Mouse (Mus musculus): ENCODE measurements around the gene Gm20388. TPM values are rescaled to one million over a fixed set of nuclear protein-coding genes. Genes with fewer than 3 reads are reported as not detected.

Gm20388 gene
- total and polyA plus RNA-seq, 2 experiments from 2014 or later, result 17.3 TPM; not detected in 1

- TF ChIP-seq EP300 (IDR thresholded peaks at IDR 0.05; ENCODE audit: low read depth) (no peak), CTCF (IDR thresholded peaks at IDR 0.05; ENCODE audit: low read depth) (no peak)
- no peak overlapping the region for H3K9ac ChIP-seq (replicated peaks; ENCODE audit: low read depth, low read length)
- H3K27me3 ChIP-seq (ENCODE audit: control insufficient read depth, insufficient read depth, low read length), result no peaks in the 10 kb centered on the region
- no peak overlapping the region for H3K27ac ChIP-seq (ENCODE audit: low read depth)
- peaks cover 43% of the 10 kb centered on the region for H3K4me1 ChIP-seq (ENCODE audit: control insufficient read depth, insufficient read depth)
- no peak overlapping the region for H3K4me2 ChIP-seq (ENCODE audit: low read depth, low read length)
- ATAC-seq (ENCODE audit: insufficient read depth, low read depth), result no peak
- 50% methylated on average over 5 of the region's 5 CpGs for WGBS
- no peaks in the 10 kb centered on the region for H3K9me3 ChIP-seq (replicated peaks; ENCODE audit: control insufficient read depth, low read length)
- H3K36me3 ChIP-seq (replicated peaks; ENCODE audit: control insufficient read depth, insufficient read depth, low read length), result no peaks in the 10 kb centered on the region
- no peak overlapping the region for H3K4me3 ChIP-seq (ENCODE audit: low read depth, low read length)
- no peak for DNase-seq (ENCODE audit: low spot score)
Measured at GRCm38 (mm10) chr8:120420226-120420625, 509.6 kb downstream of the Gm20388 start.

- ATAC-seq (ENCODE audit: insufficient read depth, low read depth), result no peak
- no peak overlapping the region for H3K4me3 ChIP-seq (ENCODE audit: low read depth, low read length)
- no peak for TF ChIP-seq CTCF (IDR thresholded peaks at IDR 0.05; ENCODE audit: low read depth)
- peaks cover 50% of the 10 kb centered on the region for H3K4me1 ChIP-seq (ENCODE audit: control insufficient read depth, insufficient read depth)
- 11% methylated on average over 9 of the region's 9 CpGs for WGBS
- DNase-seq (ENCODE audit: low spot score), result no peak
- no peak overlapping the region for H3K27ac ChIP-seq (ENCODE audit: low read depth)
- no peaks in the 10 kb centered on the region for H3K9me3 ChIP-seq (replicated peaks; ENCODE audit: control insufficient read depth, low read length)
- H3K36me3 ChIP-seq (replicated peaks; ENCODE audit: control insufficient read depth, insufficient read depth, low read length), result no peaks in the 10 kb centered on the region
- H3K27me3 ChIP-seq (ENCODE audit: control insufficient read depth, insufficient read depth, low read length), result no peaks in the 10 kb centered on the region
- H3K4me2 ChIP-seq (ENCODE audit: low read depth, low read length), result no peak overlapping the region
- no peak overlapping the region for H3K9ac ChIP-seq (replicated peaks; ENCODE audit: low read depth, low read length)
Measured at GRCm38 (mm10) chr8:120421638-120422037, 511.0 kb downstream of the Gm20388 start.

GRCm38 (mm10) chr8:120422236-120422635 lies 511.6 kb downstream of the Gm20388 start:
- ATAC-seq (ENCODE audit: insufficient read depth, low read depth) (no peak), DNase-seq (ENCODE audit: low spot score) (no peak)
- H3K9ac ChIP-seq (replicated peaks; ENCODE audit: low read depth, low read length), result no peak overlapping the region
- no peak overlapping the region for H3K27ac ChIP-seq (ENCODE audit: low read depth)
- no peaks in the 10 kb centered on the region for H3K9me3 ChIP-seq (replicated peaks; ENCODE audit: control insufficient read depth, low read length)
- H3K4me3 ChIP-seq (ENCODE audit: low read depth, low read length), result no peak overlapping the region
- WGBS, result 88% methylated on average over 8 of the region's 8 CpGs
- no peaks in the 10 kb centered on the region for H3K27me3 ChIP-seq (ENCODE audit: control insufficient read depth, insufficient read depth, low read length)
- H3K4me1 ChIP-seq (ENCODE audit: control insufficient read depth, insufficient read depth), result peaks cover 48% of the 10 kb centered on the region
- TF ChIP-seq EP300 (IDR thresholded peaks at IDR 0.05; ENCODE audit: low read depth) (no peak), CTCF (IDR thresholded peaks at IDR 0.05; ENCODE audit: low read depth) (no peak)
- H3K36me3 ChIP-seq (replicated peaks; ENCODE audit: control insufficient read depth, insufficient read depth, low read length), result no peaks in the 10 kb centered on the region
- H3K4me2 ChIP-seq (ENCODE audit: low read depth, low read length), result no peak overlapping the region

- 62% methylated on average over 7 of the region's 7 CpGs for WGBS
- no peak for TF ChIP-seq CTCF (IDR thresholded peaks at IDR 0.05; ENCODE audit: low read depth)
- no peak for TF ChIP-seq EP300 (IDR thresholded peaks at IDR 0.05; ENCODE audit: low read depth)
- no peaks in the 10 kb centered on the region for H3K36me3 ChIP-seq (replicated peaks; ENCODE audit: control insufficient read depth, insufficient read depth, low read length)
- H3K4me2 ChIP-seq (ENCODE audit: low read depth, low read length), result no peak overlapping the region
- DNase-seq (ENCODE audit: low spot score) (no peak), ATAC-seq (ENCODE audit: insufficient read depth, low read depth) (no peak)
- H3K9me3 ChIP-seq (replicated peaks; ENCODE audit: control insufficient read depth, low read length), result no peaks in the 10 kb centered on the region
- H3K9ac ChIP-seq (replicated peaks; ENCODE audit: low read depth, low read length), result no peak overlapping the region
- no peaks in the 10 kb centered on the region for H3K27me3 ChIP-seq (ENCODE audit: control insufficient read depth, insufficient read depth, low read length)
- H3K27ac ChIP-seq (ENCODE audit: low read depth), result no peak overlapping the region
- H3K4me3 ChIP-seq (ENCODE audit: low read depth, low read length), result no peak overlapping the region
- H3K4me1 ChIP-seq (ENCODE audit: control insufficient read depth, insufficient read depth), result peaks cover 46% of the 10 kb centered on the region
Measured at GRCm38 (mm10) chr8:120423576-120423975, 512.9 kb downstream of the Gm20388 start.

- Histone ChIP-seq H3K4me3 (ENCODE audit: low read depth, low read length) (no peak overlapping the region), H3K4me2 (ENCODE audit: low read depth, low read length) (no peak overlapping the region), H3K9me3 (replicated peaks; ENCODE audit: control insufficient read depth, low read length) (no peaks in the 10 kb centered on the region), H3K36me3 (replicated peaks; ENCODE audit: control insufficient read depth, insufficient read depth, low read length) (no peaks in the 10 kb centered on the region), H3K27me3 (ENCODE audit: control insufficient read depth, insufficient read depth, low read length) (no peaks in the 10 kb centered on the region), H3K9ac (replicated peaks; ENCODE audit: low read depth, low read length) (0 out of 2 replicates have a peak overlapping the region, but pooled peaks have one; percentile 26), H3K27ac (ENCODE audit: low read depth) (no peak overlapping the region), H3K4me1 (ENCODE audit: control insufficient read depth, insufficient read depth) (peaks cover 46% of the 10 kb centered on the region)
- 51% methylated on average over 4 of the region's 4 CpGs for WGBS
- ATAC-seq (ENCODE audit: insufficient read depth, low read depth) (no peak), DNase-seq (ENCODE audit: low spot score) (no peak)
- TF ChIP-seq CTCF (IDR thresholded peaks at IDR 0.05; ENCODE audit: low read depth), result no peak
- TF ChIP-seq EP300 (IDR thresholded peaks at IDR 0.05; ENCODE audit: low read depth), result no peak
Measured at GRCm38 (mm10) chr8:120424829-120425198, 514.2 kb downstream of the Gm20388 start.

GRCm38 (mm10) chr8:120425199-120425941 lies 514.7 kb downstream of the Gm20388 start:
- Histone ChIP-seq H3K4me2 (ENCODE audit: low read depth, low read length) (no peak overlapping the region), H3K4me3 (ENCODE audit: low read depth, low read length) (no peak overlapping the region), H3K4me1 (ENCODE audit: control insufficient read depth, insufficient read depth) (peaks cover 46% of the 10 kb centered on the region), H3K27me3 (ENCODE audit: control insufficient read depth, insufficient read depth, low read length) (no peaks in the 10 kb centered on the region), H3K9me3 (replicated peaks; ENCODE audit: control insufficient read depth, low read length) (no peaks in the 10 kb centered on the region), H3K36me3 (replicated peaks; ENCODE audit: control insufficient read depth, insufficient read depth, low read length) (no peaks in the 10 kb centered on the region), H3K27ac (ENCODE audit: low read depth) (no peak overlapping the region), H3K9ac (replicated peaks; ENCODE audit: low read depth, low read length) (peak overlapping the region; percentile 26; the same call in 1 of the 2 replicates)
- WGBS, result 20% methylated on average over 8 of the region's 8 CpGs
- DNase-seq (ENCODE audit: low spot score) (no peak), ATAC-seq (ENCODE audit: insufficient read depth, low read depth) (peak; percentile 34)
- TF ChIP-seq CTCF (IDR thresholded peaks at IDR 0.05; ENCODE audit: low read depth) (no peak), EP300 (IDR thresholded peaks at IDR 0.05; ENCODE audit: low read depth) (no peak)
